Mouse (Mus musculus): Measurements from ENCODE around the gene Hoxc4. TPM values are rescaled to one million over a fixed set of nuclear protein-coding genes. Genes with fewer than 3 reads are reported as not detected.

The Hoxc4 gene
- polyA plus RNA-seq, 1 experiment from 2014 or later, result not detected

DNA sequence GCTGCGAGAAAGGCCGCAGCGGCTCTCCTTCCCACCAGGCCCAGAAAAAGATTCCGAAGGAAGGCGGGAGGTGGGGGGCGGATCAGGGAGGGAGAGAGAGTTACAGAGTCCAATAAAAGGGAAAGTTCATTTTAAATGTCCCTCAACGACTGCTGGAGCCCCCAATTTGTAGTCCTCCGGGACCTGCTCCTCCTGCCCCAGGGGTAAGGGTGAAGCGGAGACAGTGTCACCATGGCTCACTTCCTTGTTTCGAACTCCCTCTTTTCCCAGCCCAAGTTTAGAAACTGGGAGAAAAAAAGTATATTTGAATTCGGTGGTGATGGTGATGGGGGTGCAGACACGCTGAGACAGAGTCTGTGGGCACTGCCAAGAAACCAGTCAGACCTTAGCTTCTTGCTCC lies 21.9 kb downstream of the Hoxc4 start:
- Histone ChIP-seq H3K36me3 (ENCODE audit: control insufficient read depth, insufficient read depth, low read length) (no peaks in the 10 kb centered on the region), H3K4me2 (no peak overlapping the region), H3K27ac (ENCODE audit: low read depth, low read length) (no peak overlapping the region), H3K9me3 (ENCODE audit: control insufficient read depth, low read length) (no peaks in the 10 kb centered on the region), H3K9ac (ENCODE audit: low read length) (no peak overlapping the region), H3K4me3 (ENCODE audit: low read depth, low read length) (no peak overlapping the region), H3K27me3 (ENCODE audit: control insufficient read depth, insufficient read depth, low read length) (peaks cover 95% of the 10 kb centered on the region), H3K4me1 (ENCODE audit: control insufficient read depth, insufficient read depth, low read length) (no peaks in the 10 kb centered on the region)
- DNase-seq (ENCODE audit: low spot score, missing footprints), result peak; percentile 92
- under 1% methylated on average over 12 of the region's 12 CpGs for WGBS
- no peak for ATAC-seq (ENCODE audit: low FRiP score)

- Histone ChIP-seq H3K4me2 (no peak overlapping the region), H3K9me3 (ENCODE audit: control insufficient read depth, low read length) (no peaks in the 10 kb centered on the region), H3K4me1 (ENCODE audit: control insufficient read depth, insufficient read depth, low read length) (no peaks in the 10 kb centered on the region), H3K36me3 (ENCODE audit: control insufficient read depth, insufficient read depth, low read length) (no peaks in the 10 kb centered on the region), H3K9ac (ENCODE audit: low read length) (no peak overlapping the region), H3K27me3 (ENCODE audit: control insufficient read depth, insufficient read depth, low read length) (peaks cover 92% of the 10 kb centered on the region), H3K4me3 (ENCODE audit: low read depth, low read length) (no peak overlapping the region), H3K27ac (ENCODE audit: low read depth, low read length) (no peak overlapping the region)
- 5% methylated on average over 5 of the region's 5 CpGs for WGBS
- no peak for ATAC-seq (ENCODE audit: low FRiP score)
- peak; percentile 88 for DNase-seq (ENCODE audit: low spot score, missing footprints)
Observed at GRCm38 (mm10) chr15:103041613-103042012, 22.9 kb downstream of the Hoxc4 start.

GRCm38 (mm10) chr15:103042209-103042608 lies 23.5 kb downstream of the Hoxc4 start:
- Histone ChIP-seq H3K36me3 (ENCODE audit: control insufficient read depth, insufficient read depth, low read length) (no peaks in the 10 kb centered on the region), H3K27me3 (ENCODE audit: control insufficient read depth, insufficient read depth, low read length) (peaks cover 88% of the 10 kb centered on the region), H3K27ac (ENCODE audit: low read depth, low read length) (no peak overlapping the region), H3K4me3 (ENCODE audit: low read depth, low read length) (no peak overlapping the region), H3K4me2 (no peak overlapping the region), H3K9me3 (ENCODE audit: control insufficient read depth, low read length) (no peaks in the 10 kb centered on the region), H3K4me1 (ENCODE audit: control insufficient read depth, insufficient read depth, low read length) (no peaks in the 10 kb centered on the region), H3K9ac (ENCODE audit: low read length) (no peak overlapping the region)
- 0% methylated on average over 1 of the region's 1 CpGs for WGBS
- DNase-seq (ENCODE audit: low spot score, missing footprints) (no peak), ATAC-seq (ENCODE audit: low FRiP score) (no peak)

DNA sequence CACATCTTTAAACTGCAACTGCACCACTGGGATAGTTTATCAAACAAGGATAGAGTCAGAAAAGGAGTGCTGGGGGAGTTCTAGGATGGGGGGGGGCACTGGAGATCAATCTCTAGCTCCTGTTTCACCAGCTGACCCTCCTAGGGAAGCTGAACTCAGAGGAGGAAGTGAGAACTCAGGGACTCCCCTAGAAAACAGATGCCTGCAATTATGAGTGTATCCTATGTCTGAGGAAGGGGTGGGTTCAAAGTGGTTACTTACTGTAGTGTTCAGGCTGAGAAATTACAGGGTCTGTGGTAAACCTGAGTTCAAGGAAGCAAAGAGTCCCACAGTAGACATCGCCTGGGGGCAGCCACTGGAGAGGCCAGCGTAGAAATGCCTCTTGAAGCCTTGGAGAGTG lies 32.9 kb downstream of the Hoxc4 start:
- Histone ChIP-seq H3K9me3 (ENCODE audit: control insufficient read depth, low read length) (no peaks in the 10 kb centered on the region), H3K4me3 (ENCODE audit: low read depth, low read length) (no peak overlapping the region), H3K4me2 (no peak overlapping the region), H3K27me3 (ENCODE audit: control insufficient read depth, insufficient read depth, low read length) (peaks cover 56% of the 10 kb centered on the region), H3K27ac (ENCODE audit: low read depth, low read length) (no peak overlapping the region), H3K36me3 (ENCODE audit: control insufficient read depth, insufficient read depth, low read length) (no peaks in the 10 kb centered on the region), H3K9ac (ENCODE audit: low read length) (no peak overlapping the region), H3K4me1 (ENCODE audit: control insufficient read depth, insufficient read depth, low read length) (no peaks in the 10 kb centered on the region)
- ATAC-seq (ENCODE audit: low FRiP score) (no peak), DNase-seq (ENCODE audit: low spot score, missing footprints) (no peak)
- WGBS, result 76% methylated on average over 2 of the region's 2 CpGs

DNA sequence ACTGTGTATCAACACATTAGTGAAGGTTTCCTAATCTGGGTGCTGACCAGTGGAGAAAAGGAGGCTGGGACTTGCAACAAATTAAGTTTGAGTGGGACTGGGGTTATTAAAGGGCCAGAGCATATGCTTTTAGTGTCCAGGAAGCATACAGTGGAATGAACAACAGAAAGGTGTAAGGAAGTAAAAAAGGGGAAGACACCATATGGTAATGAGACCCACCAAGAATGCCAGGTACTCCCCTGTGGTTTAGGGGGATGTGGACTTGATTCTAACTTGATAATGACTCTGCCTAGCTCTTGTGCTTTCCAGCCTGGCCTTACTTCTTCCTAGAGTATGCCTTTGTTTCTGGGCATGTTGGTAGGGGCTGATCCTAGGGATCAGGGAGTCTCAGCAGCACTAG lies 34.5 kb downstream of the Hoxc4 start:
- no peak overlapping the region for H3K4me2 ChIP-seq
- no peak overlapping the region for H3K4me3 ChIP-seq (ENCODE audit: low read depth, low read length)
- no peaks in the 10 kb centered on the region for H3K9me3 ChIP-seq (ENCODE audit: control insufficient read depth, low read length)
- H3K9ac ChIP-seq (ENCODE audit: low read length), result no peak overlapping the region
- H3K4me1 ChIP-seq (ENCODE audit: control insufficient read depth, insufficient read depth, low read length), result no peaks in the 10 kb centered on the region
- H3K27ac ChIP-seq (ENCODE audit: low read depth, low read length), result no peak overlapping the region
- no peaks in the 10 kb centered on the region for H3K36me3 ChIP-seq (ENCODE audit: control insufficient read depth, insufficient read depth, low read length)
- H3K27me3 ChIP-seq (ENCODE audit: control insufficient read depth, insufficient read depth, low read length), result peaks cover 62% of the 10 kb centered on the region
- no peak for ATAC-seq (ENCODE audit: low FRiP score)
- DNase-seq (ENCODE audit: low spot score, missing footprints), result no peak

DNA sequence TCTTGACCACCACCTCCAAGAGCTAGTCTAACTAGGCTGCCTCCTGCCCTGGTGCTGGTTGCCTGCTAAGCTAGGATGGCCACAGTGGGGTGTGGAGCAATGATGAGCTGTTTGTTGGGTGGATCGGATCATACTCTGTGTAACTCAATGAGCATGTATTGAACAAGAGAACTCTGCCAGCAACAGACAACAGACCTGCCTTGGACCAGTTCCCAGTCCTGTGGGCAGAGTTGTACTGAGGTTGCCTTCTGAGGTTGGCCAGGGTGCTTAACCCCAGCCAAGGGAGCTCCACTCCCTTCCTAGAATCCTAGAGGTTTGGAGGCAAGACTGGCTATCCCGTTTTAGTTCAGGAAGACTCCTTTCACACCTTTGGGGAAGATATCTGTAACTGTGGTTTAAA lies 37.7 kb downstream of the Hoxc4 start:
- peaks cover 77% of the 10 kb centered on the region for H3K27me3 ChIP-seq (ENCODE audit: control insufficient read depth, insufficient read depth, low read length)
- no peak overlapping the region for H3K9ac ChIP-seq (ENCODE audit: low read length)
- H3K36me3 ChIP-seq (ENCODE audit: control insufficient read depth, insufficient read depth, low read length), result no peaks in the 10 kb centered on the region
- no peak overlapping the region for H3K27ac ChIP-seq (ENCODE audit: low read depth, low read length)
- no peaks in the 10 kb centered on the region for H3K9me3 ChIP-seq (ENCODE audit: control insufficient read depth, low read length)
- ATAC-seq (ENCODE audit: low FRiP score) (no peak), DNase-seq (ENCODE audit: low spot score, missing footprints) (no peak)
- WGBS, result 39% methylated on average over 2 of the region's 2 CpGs
- H3K4me2 ChIP-seq, result no peak overlapping the region
- no peak overlapping the region for H3K4me3 ChIP-seq (ENCODE audit: low read depth, low read length)
- H3K4me1 ChIP-seq (ENCODE audit: control insufficient read depth, insufficient read depth, low read length), result 0 out of 2 replicates have a peak, but pooled peaks cover 2% of the 10 kb centered on the region

- under 1% methylated on average over 12 of the region's 12 CpGs for WGBS
- H3K27ac ChIP-seq (ENCODE audit: low read depth, low read length), result no peak overlapping the region
- no peak overlapping the region for H3K4me3 ChIP-seq (ENCODE audit: low read depth, low read length)
- H3K4me2 ChIP-seq, result no peak overlapping the region
- ATAC-seq (ENCODE audit: low FRiP score), result no peak
- H3K27me3 ChIP-seq (ENCODE audit: control insufficient read depth, insufficient read depth, low read length), result peaks cover 94% of the 10 kb centered on the region
- H3K9me3 ChIP-seq (ENCODE audit: control insufficient read depth, low read length), result no peaks in the 10 kb centered on the region
- 0 out of 2 replicates have a peak, but pooled peaks cover 2% of the 10 kb centered on the region for H3K4me1 ChIP-seq (ENCODE audit: control insufficient read depth, insufficient read depth, low read length)
- no peaks in the 10 kb centered on the region for H3K36me3 ChIP-seq (ENCODE audit: control insufficient read depth, insufficient read depth, low read length)
- H3K9ac ChIP-seq (ENCODE audit: low read length), result no peak overlapping the region
- DNase-seq (ENCODE audit: low spot score, missing footprints), result peak; percentile 95
Observed at GRCm38 (mm10) chr15:103058715-103059114, 40.0 kb downstream of the Hoxc4 start.

GRCm38 (mm10) chr15:103059393-103059992 lies 40.8 kb downstream of the Hoxc4 start:
- H3K4me3 ChIP-seq (ENCODE audit: low read depth, low read length), result no peak overlapping the region
- no peak overlapping the region for H3K4me2 ChIP-seq
- WGBS, result under 1% methylated on average over 21 of the region's 21 CpGs
- no peaks in the 10 kb centered on the region for H3K9me3 ChIP-seq (ENCODE audit: control insufficient read depth, low read length)
- peaks cover 95% of the 10 kb centered on the region for H3K27me3 ChIP-seq (ENCODE audit: control insufficient read depth, insufficient read depth, low read length)
- 0 out of 2 replicates have a peak, but pooled peaks cover 2% of the 10 kb centered on the region for H3K4me1 ChIP-seq (ENCODE audit: control insufficient read depth, insufficient read depth, low read length)
- H3K36me3 ChIP-seq (ENCODE audit: control insufficient read depth, insufficient read depth, low read length), result no peaks in the 10 kb centered on the region
- no peak overlapping the region for H3K27ac ChIP-seq (ENCODE audit: low read depth, low read length)
- DNase-seq (ENCODE audit: low spot score, missing footprints) (peak; percentile 95), ATAC-seq (ENCODE audit: low FRiP score) (no peak)
- H3K9ac ChIP-seq (ENCODE audit: low read length), result no peak overlapping the region

DNA sequence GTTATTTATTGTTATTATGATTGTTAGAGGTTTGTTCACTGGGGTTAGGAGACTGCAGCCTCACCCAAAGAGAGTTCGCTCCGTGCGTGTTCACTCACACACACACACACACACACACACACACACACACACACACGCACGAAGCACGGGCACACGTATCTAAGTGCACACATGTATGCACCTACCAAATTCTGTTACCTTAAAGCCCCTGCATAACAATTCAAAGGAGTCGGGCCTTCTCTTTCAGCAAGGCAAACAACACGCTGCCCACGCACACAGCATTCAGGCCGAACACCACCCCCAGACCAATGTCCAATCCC lies 41.2 kb downstream of the Hoxc4 start:
- Histone ChIP-seq H3K4me2 (no peak overlapping the region), H3K27me3 (ENCODE audit: control insufficient read depth, insufficient read depth, low read length) (peaks cover 94% of the 10 kb centered on the region), H3K9ac (ENCODE audit: low read length) (no peak overlapping the region), H3K9me3 (ENCODE audit: control insufficient read depth, low read length) (no peaks in the 10 kb centered on the region), H3K4me3 (ENCODE audit: low read depth, low read length) (no peak overlapping the region), H3K4me1 (ENCODE audit: control insufficient read depth, insufficient read depth, low read length) (0 out of 2 replicates have a peak, but pooled peaks cover 2% of the 10 kb centered on the region), H3K27ac (ENCODE audit: low read depth, low read length) (no peak overlapping the region), H3K36me3 (ENCODE audit: control insufficient read depth, insufficient read depth, low read length) (no peaks in the 10 kb centered on the region)
- WGBS, result 3% methylated on average over 11 of the region's 11 CpGs
- DNase-seq (ENCODE audit: low spot score, missing footprints) (peak; percentile 97), ATAC-seq (ENCODE audit: low FRiP score) (no peak)
